Mouse (Mus musculus) heart, postnatal 0 days (tissue): ENCODE measurements around the gene Zcwpw1.

Source experiments
- CTCF ChIP-seq: IDR thresholded peaks from 2 replicates; pipeline ENCODE4 v1.5.1; 2016; ENCODE audit warnings: antibody characterized with exemption, control low read depth, low read depth
- EP300 ChIP-seq: IDR thresholded peaks from 2 replicates; pipeline ENCODE4 v1.6.1; 2016; ENCODE audit warnings: antibody characterized with exemption, low read depth

DNA sequence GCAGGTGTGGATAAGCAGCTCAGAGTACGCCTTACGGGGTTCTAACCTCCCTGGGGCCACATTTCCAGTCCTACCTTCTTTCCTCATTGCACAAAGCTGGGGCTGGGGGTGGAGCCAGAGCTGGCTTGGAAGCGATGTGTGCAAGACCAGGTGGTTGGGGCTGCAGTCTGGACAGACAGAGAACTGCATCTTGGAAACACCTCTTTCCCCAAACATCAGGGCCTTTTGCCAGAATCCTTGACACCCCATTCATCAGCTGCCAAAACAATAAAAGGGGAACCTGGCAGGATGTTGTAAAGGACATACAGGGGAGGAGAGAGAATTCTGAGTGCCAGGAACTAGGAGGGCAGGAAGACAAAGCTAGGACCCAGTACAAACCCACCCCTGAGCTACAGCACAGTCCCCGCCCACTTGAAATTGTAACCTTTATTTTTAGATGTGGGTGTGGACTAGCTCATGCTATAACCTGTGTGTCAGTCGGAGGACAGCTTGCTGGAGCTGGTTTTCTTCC, 11.1 kb upstream of the Zcwpw1 start:
- TF ChIP-seq CTCF: no peak
- TF ChIP-seq EP300: no peak
